Mouse (Mus musculus) embryonic facial prominence, embryonic 15.5 days (tissue): ENCODE data around the gene Atp5j2. TPM values are rescaled to one million over a fixed set of nuclear protein-coding genes. Genes with fewer than 3 reads are reported as not detected.

ENCODE experiments used
- ATAC-seq: fragments of 200-750 bp; cut with Nextera tagmentation; 2 replicates; pipeline ENCODE4 v1.8.0; 2017; ENCODE audit warnings: low read depth, moderate TSS enrichment; ENCODE audit not compliant: insufficient number of reproducible peaks, low FRiP score, low TSS enrichment
- H3K27ac ChIP-seq: fragments of 300-500 bp; sonication (generic); replicated peaks from 2 replicates; pipeline ENCODE4 v1.5.1; 2015; ENCODE audit warnings: mild to moderate bottlenecking, inconsistent platforms
- H3K27me3 ChIP-seq: fragments of 300-500 bp; sonication (generic); 2 replicates; pipeline ENCODE4 v1.6.1; 2015; ENCODE audit warnings: inconsistent platforms
- H3K36me3 ChIP-seq: fragments of 300-500 bp; sonication (generic); 2 replicates; pipeline ENCODE4 v1.6.1; 2015; ENCODE audit warnings: mild to moderate bottlenecking, inconsistent platforms
- H3K4me1 ChIP-seq: fragments of 300-500 bp; sonication (generic); 2 replicates; pipeline ENCODE4 v1.6.1; 2015; ENCODE audit warnings: inconsistent platforms
- H3K4me2 ChIP-seq: fragments of 300-500 bp; sonication (generic); replicated peaks from 2 replicates; pipeline ENCODE4 v1.6.1; 2015; ENCODE audit warnings: mild to moderate bottlenecking, inconsistent platforms
- H3K4me3 ChIP-seq: fragments of 300-500 bp; sonication (generic); replicated peaks from 2 replicates; pipeline ENCODE4 v1.5.1; 2015; ENCODE audit warnings: mild to moderate bottlenecking, inconsistent platforms
- H3K9ac ChIP-seq: fragments of 300-500 bp; sonication (generic); 2 replicates; pipeline ENCODE4 v1.6.1; 2015; ENCODE audit warnings: inconsistent platforms
- H3K9me3 ChIP-seq: fragments of 300-500 bp; sonication (generic); replicated peaks from 2 replicates; pipeline ENCODE4 v1.6.1; 2016; ENCODE audit warnings: inconsistent platforms
- WGBS: fragments of 180-500 bp; shearing (Covaris S2); methylation state at CpG from one replicate; pipeline ENCODE4 v1.1.7; 2015; 5-methylcytosine and 5-hydroxymethylcytosine counted together
- polyA plus RNA-seq: library from polyadenylated mRNA; unstranded; fragments of >200 nt; fragmentation: Nextera tagmentation; extraction: Ambion mirVana; gene quantifications from 2 replicates; pipeline ENCODE4 v1.2.1, GENCODE M21; 2015

The Atp5j2 gene
- polyA plus RNA-seq, 1 experiment from 2014 or later: 616 TPM

DNA sequence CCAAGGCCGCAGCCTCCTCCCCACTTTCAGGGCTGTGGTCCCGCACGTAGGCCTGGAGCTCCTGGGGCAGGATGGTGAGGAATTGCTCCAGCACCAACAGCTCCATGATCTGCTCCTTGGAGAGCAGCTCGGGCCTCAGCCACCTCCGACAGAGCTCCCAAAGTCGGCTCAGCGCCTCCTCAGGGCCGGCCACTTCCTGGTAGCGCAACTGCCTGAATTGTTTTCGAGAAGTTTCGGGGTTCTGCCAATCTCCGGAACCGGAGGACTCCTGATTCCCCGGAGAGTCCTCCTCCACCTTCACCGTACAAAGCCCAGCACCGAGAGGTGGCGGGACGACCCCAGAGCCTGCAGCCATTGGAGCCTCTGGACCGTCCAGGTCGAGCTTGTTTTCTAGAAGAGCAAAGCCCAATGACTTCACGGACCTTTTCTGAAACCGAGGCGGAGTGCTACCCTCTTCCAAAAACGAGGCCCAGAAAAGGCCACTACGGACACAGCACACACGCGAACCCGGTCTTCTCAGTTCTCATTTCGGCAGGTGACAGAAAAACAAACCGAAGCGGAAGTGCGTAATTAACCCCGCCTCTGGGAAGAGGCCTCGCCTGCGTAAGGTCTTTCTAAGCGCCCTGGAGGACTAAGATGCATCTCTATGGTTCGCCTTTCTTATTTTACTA is 9.6 kb upstream of the Atp5j2 start, which contains the start of gene Zkscan14:
Gene Zkscan14 (minus strand): TSS at position 548 of the 671 bp plus-strand sequence.
- Histone ChIP-seq H3K4me1 (peaks cover 29% of the 10 kb centered on the region), H3K9ac (peak within 1 kb of the TSS; percentile 84), H3K36me3 (peaks cover 2% of the 10 kb centered on the region; the same call in 1 of the 2 replicates), H3K27me3 (no peaks in the 10 kb centered on the region), H3K4me3 (peak within 1 kb of the TSS; percentile 89), H3K9me3 (no peaks in the 10 kb centered on the region), H3K4me2 (peak within 1 kb of the TSS; percentile 96), H3K27ac (peak within 1 kb of the TSS; percentile 68)
- no peak for ATAC-seq
- 2% methylated on average over 37 of the region's 37 CpGs for WGBS

GRCm38 (mm10) chr5:145200387-145200786 is 8.5 kb upstream of the Atp5j2 start:
- H3K9me3 ChIP-seq: no peaks in the 10 kb centered on the region
- peak overlapping the region; percentile 96; the same call in 1 of the 2 replicates for H3K4me2 ChIP-seq
- peaks cover 22% of the 10 kb centered on the region for H3K4me1 ChIP-seq
- 77% methylated on average over 7 of the region's 7 CpGs for WGBS
- H3K9ac ChIP-seq: no peak overlapping the region
- ATAC-seq: no peak
- H3K27me3 ChIP-seq: no peaks in the 10 kb centered on the region
- H3K4me3 ChIP-seq: peak overlapping the region; percentile 89; the same call in 1 of the 2 replicates
- H3K27ac ChIP-seq: no peak overlapping the region
- peaks cover 13% of the 10 kb centered on the region for H3K36me3 ChIP-seq

DNA sequence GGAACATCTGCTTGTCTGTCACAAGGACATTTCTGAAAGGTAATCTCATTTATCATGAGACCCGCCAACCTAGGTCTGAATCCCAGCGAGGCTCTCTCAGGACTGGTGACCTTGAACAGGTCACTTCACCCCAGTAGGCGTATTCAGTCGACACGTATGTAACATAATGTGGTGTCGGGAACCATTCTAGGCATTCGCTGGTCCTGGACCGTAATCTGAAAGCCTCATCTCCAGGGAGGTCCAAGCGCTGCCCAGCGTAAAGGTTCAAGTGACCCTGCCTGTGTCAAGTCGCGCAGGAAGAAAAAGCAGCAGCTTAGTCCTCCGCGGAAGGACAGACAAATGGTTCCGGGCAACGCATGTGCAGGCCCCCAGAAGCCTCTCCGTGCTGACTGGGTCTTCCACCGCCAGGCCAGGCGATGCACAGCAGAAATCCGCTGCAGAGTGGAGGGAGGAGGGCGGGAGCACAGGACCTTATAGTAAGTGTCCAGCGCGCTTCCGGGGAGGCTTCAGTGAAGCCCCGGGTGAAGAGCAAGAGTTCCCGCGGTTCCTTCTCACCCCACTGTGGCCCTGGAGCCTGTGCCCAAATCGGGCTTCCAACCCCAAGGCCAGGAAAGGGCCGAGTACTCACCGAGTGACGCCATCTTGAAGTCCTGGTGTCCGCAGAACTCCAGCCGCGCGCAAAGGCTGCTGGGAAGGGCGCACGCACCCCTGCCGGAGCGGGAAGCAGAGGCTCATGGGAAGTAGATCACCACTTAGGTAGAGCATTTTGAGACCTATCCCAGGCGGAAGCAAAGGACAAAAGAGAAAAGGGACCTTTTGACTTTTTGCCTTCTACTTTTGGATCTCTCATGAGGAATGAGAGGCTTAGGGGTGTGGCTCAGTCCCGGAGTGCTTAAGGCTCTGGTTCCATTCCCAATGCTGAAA is 725 bp downstream of the Atp5j2 start:
- Histone ChIP-seq H3K9ac (peak overlapping the region; percentile 85), H3K4me3 (peak overlapping the region; percentile 78), H3K4me1 (peaks cover 18% of the 10 kb centered on the region), H3K4me2 (peak overlapping the region; percentile 68), H3K9me3 (no peaks in the 10 kb centered on the region), H3K27ac (peak overlapping the region; percentile 79), H3K27me3 (no peaks in the 10 kb centered on the region), H3K36me3 (peaks cover 51% of the 10 kb centered on the region)
- peak; percentile 87 for ATAC-seq
- WGBS: under 1% methylated on average over 41 of the region's 41 CpGs

GRCm38 (mm10) chr5:145190373-145190772 is 1.5 kb downstream of the Atp5j2 start:
- Histone ChIP-seq H3K4me3 (peak overlapping the region; percentile 78), H3K9ac (peak overlapping the region; percentile 85), H3K27ac (no peak overlapping the region), H3K27me3 (no peaks in the 10 kb centered on the region), H3K36me3 (peaks cover 51% of the 10 kb centered on the region), H3K4me1 (peaks cover 18% of the 10 kb centered on the region), H3K9me3 (no peaks in the 10 kb centered on the region), H3K4me2 (peak overlapping the region; percentile 68)
- ATAC-seq: no peak
- 39% methylated on average over 5 of the region's 5 CpGs for WGBS

GRCm38 (mm10) chr5:145189416-145189815 is 2.4 kb downstream of the Atp5j2 start:
- Histone ChIP-seq H3K27me3 (no peaks in the 10 kb centered on the region), H3K36me3 (peaks cover 49% of the 10 kb centered on the region), H3K9me3 (no peaks in the 10 kb centered on the region), H3K4me1 (peaks cover 18% of the 10 kb centered on the region), H3K4me2 (no peak overlapping the region), H3K9ac (no peak overlapping the region), H3K4me3 (no peak overlapping the region), H3K27ac (no peak overlapping the region)
- ATAC-seq: no peak
- WGBS: 88% methylated on average over 6 of the region's 6 CpGs

DNA sequence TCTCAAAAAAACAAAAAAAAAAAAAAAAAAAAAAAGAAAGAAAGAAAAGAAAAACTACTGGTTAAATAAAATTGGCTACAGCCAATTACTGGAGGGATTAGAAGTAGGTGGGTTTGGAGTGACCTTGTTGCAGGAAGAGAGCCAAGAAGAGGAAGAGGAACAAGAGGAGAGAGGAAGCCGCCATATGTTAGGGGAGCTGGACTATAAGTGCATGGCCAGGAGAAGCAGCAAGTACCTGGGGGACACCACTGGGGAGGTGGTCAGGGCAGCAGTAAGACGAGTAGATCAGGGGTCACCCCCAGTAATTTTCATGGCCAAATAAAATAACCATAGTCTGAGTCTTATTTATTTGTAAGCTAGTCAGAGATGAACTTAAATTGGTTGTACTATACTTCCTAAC is 6.6 kb downstream of the Atp5j2 start:
- Histone ChIP-seq H3K4me2 (no peak overlapping the region), H3K36me3 (peaks cover 84% of the 10 kb centered on the region), H3K27me3 (no peaks in the 10 kb centered on the region), H3K9ac (no peak overlapping the region), H3K4me3 (no peak overlapping the region), H3K9me3 (no peaks in the 10 kb centered on the region), H3K27ac (no peak overlapping the region), H3K4me1 (peaks cover 8% of the 10 kb centered on the region)
- no peak for ATAC-seq
- 78% methylated on average over 2 of the region's 2 CpGs for WGBS

DNA sequence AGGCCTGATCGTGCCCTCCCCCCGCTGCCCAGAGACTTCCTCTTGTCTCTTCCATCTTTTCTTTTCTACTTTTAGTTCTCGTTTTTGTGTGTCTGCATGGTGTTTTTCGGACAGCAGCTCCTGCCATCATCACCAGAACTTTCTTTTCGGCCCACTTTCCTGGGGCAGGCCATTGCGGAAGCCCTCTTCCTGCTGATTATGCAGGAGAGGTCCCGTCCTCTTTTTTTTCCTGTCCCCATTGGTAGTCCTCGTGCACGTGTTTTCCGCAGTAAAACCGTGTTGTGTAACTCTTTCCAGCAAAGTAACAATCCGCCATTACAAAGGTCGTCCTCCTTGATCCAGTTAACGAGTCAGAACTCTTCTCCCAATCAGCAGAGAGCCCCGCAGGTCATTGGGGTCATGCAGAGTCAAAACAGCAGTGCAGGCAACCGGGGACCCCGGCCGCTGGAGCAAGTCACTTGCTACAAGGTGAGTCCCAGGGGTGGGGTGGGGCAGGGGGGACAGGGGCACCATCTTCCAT is 13.3 kb downstream of the Atp5j2 start:
- Histone ChIP-seq H3K27ac (no peak overlapping the region), H3K27me3 (no peaks in the 10 kb centered on the region), H3K36me3 (peaks cover 99% of the 10 kb centered on the region), H3K4me3 (no peak overlapping the region), H3K9me3 (no peaks in the 10 kb centered on the region), H3K4me2 (no peak overlapping the region), H3K9ac (no peak overlapping the region), H3K4me1 (no peaks in the 10 kb centered on the region)
- 80% methylated on average over 18 of the region's 18 CpGs for WGBS
- ATAC-seq: no peak

GRCm38 (mm10) chr5:145167306-145167661 is 24.6 kb downstream of the Atp5j2 start:
- peaks cover 43% of the 10 kb centered on the region for H3K36me3 ChIP-seq
- ATAC-seq: peak; percentile 9; the same call in 1 of the 2 replicates
- peak overlapping the region; percentile 97 for H3K4me3 ChIP-seq
- peak overlapping the region; percentile 90 for H3K9ac ChIP-seq
- H3K27ac ChIP-seq: peak overlapping the region; percentile 91
- no peaks in the 10 kb centered on the region for H3K27me3 ChIP-seq
- under 1% methylated on average over 28 of the region's 28 CpGs for WGBS
- H3K9me3 ChIP-seq: no peaks in the 10 kb centered on the region
- peaks cover 30% of the 10 kb centered on the region for H3K4me1 ChIP-seq
- H3K4me2 ChIP-seq: peak overlapping the region; percentile 75

GRCm38 (mm10) chr5:145166536-145167305 is 25.1 kb downstream of the Atp5j2 start, which contains the start of the genes Ptcd1 and Cpsf4:
TSS of gene Ptcd1 (minus strand) at chr5:145167108.
TSS of gene Cpsf4 (plus strand) at chr5:145167213.
- peak; percentile 93 for ATAC-seq
- under 1% methylated on average over 49 of the region's 51 CpGs for WGBS
- H3K4me3 ChIP-seq: peak within 1 kb of the TSS; percentile 97

GRCm38 (mm10) chr5:145165184-145165583 is 26.7 kb downstream of the Atp5j2 start:
- Histone ChIP-seq H3K36me3 (peaks cover 40% of the 10 kb centered on the region), H3K4me1 (peaks cover 30% of the 10 kb centered on the region), H3K9ac (no peak overlapping the region), H3K27ac (no peak overlapping the region), H3K9me3 (no peaks in the 10 kb centered on the region), H3K4me2 (no peak overlapping the region), H3K4me3 (no peak overlapping the region), H3K27me3 (no peaks in the 10 kb centered on the region)
- no peak for ATAC-seq
- WGBS: 84% methylated on average over 15 of the region's 15 CpGs

More at GRCm38 (mm10) chr5:145166536-145167305, 25.1 kb downstream of the Atp5j2 start, which contains the start of the genes Ptcd1 and Cpsf4:
- Histone ChIP-seq H3K27ac (peak within 1 kb of the TSS; percentile 91), H3K9ac (peak within 1 kb of the TSS; percentile 90), H3K4me2 (peak within 1 kb of the TSS; percentile 75), H3K36me3 (peaks cover 42% of the 10 kb centered on the region), H3K9me3 (no peaks in the 10 kb centered on the region), H3K27me3 (no peaks in the 10 kb centered on the region), H3K4me1 (peaks cover 30% of the 10 kb centered on the region)
